Mouse (Mus musculus): Measurements from ENCODE around the gene Wdr20. TPM values are rescaled to one million over a fixed set of nuclear protein-coding genes. Genes with fewer than 3 reads are reported as not detected.
A peak's percentile ranks its signal among the peaks of the same experiment; 100 is the strongest.

Wdr20 gene
- total RNA-seq, 2 experiments from 2014 or later, result 38.8 to 44.3 TPM

DNA sequence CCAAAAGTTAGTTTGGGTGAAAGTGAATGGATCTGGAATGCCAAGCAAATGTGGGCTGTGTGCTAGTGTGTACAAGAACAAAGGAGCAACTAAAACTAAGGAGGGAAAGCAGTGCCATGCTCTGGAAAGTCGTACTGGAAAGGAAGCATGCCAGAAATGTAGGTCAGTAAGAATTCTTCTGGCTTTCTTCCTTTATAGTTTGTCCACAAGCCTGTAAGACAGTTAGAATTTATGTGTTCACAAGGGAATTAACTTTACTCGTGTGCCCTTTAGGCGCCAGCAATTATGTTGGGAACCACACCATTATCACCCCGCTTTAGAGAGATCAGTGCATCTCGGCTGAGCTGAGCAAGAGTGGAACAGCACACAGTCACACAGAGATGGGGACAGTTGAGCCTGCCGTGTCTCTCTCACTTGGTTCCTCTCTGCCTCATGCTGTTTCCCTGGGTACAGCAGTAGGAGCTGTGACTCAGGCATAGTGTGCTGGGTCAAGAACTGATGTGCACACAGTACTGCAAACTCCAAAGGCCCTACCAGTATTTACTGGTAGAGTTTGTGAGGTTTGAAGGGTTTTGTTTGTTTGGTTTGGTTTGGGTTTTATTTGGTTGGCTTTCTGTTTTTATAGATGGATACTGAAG is 32.0 kb downstream of the Wdr20 start:
- intact Hi-C loops (cut with DNase I), result no loop called here

DNA sequence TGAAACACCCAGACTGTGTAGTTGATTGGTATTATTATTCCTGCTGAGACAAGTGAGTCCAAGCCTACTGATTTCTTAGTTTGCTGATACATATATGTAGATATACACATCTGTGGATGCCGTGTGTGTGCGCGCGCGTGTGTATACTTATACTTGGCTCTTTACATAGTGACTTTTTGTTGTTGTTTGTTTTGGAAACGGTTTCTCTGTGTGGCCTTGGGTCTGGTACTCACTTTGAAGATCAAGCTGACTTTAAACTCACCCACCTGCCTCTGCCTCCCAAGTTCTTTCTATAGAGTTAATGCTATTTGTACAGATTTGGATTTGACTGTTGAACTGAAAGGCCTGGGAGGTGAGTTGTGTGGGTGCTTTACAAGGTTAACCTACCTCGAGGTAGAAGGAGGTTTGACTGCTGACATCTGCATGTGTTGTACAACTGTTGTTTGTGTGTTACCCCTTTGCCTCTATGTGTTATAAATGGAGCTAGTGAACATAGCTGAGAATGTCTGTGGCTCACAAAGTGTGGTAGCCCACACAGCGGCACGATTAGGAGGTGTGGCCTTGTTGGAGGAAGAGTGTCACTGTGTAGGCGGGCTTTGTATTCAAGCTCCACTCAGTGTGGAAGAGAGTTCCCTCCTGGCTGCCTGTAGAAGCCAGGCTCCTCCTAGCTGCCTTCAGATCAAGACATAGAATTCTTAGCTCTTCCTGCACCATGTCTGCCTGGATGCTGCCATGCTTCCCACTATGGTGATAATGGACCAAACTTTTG is 32.9 kb downstream of the Wdr20 start:
- intact Hi-C loops (cut with DNase I), result no loop called here
- DNase-seq (ENCODE audit: low spot score in 2 of 2), result peak in 1 of 2 experiments; percentile 53

More for the DNA sequence above, 32.0 kb downstream of the Wdr20 start:
- DNase-seq (ENCODE audit: low spot score in 2 of 2), result peak in 1 of 2 experiments; percentile 24

DNA sequence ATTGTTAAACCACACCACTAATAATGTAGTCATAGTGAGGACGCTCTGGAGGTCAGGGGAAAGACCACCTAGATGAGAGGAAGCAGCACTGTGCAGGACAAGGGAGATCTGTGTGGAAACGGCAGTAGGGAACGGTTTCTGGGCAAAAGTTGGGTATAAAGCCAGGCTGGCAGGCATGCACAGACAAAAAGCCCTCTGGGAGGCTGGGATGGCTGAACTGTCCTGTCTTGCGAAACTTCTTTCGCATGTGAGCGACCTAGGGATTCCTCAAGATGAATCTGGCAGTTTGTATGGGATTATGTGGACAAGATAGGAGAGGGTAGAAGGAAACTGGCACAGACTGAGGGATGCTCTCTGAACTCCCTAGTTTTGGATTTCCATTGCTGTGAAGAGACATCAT is 34.2 kb downstream of the Wdr20 start:
- DNase-seq (ENCODE audit: low spot score in 2 of 2), result no peak
- intact Hi-C loops (cut with DNase I), result no loop called here

DNA sequence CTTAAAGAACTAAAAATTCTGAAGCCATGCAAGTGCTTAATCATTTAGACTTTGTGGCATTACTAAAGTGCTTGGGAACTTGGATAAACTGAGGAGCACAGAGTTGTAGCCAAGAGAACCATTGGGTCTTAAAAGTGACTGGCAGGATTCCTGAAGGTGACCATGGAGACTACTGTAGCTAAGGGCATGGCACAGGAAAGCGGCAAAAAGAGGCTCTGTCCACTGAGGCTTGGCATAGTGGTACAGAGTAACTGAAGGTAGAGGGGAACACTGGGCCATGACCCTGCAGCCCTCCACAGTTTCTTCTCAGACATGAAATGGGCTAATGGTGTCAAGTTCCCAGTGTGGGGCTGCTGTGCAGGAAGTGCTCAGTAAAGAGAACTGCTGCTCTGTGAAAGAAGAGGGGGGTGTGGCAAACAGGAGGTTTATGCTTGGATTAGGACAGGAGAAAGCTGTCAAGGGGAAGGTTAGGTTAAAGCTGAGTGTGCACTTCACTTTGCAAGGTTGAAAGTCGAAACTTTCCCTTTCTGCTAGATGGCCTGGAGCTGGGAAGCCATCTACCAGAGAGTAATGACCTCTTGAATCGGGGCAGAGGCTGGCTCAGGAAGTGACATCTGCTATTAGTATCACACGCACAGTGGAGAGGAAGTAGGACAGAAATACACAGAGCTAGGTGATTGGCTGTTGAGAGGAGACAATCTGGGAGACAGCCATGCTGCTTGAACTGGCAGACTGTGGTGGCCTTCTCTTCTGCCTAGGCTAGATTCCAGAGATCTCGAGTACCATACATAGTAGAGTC is 38.1 kb downstream of the Wdr20 start:
- no peak for DNase-seq (ENCODE audit: low spot score in 2 of 2)
- intact Hi-C loops (cut with DNase I), result no loop called here

DNA sequence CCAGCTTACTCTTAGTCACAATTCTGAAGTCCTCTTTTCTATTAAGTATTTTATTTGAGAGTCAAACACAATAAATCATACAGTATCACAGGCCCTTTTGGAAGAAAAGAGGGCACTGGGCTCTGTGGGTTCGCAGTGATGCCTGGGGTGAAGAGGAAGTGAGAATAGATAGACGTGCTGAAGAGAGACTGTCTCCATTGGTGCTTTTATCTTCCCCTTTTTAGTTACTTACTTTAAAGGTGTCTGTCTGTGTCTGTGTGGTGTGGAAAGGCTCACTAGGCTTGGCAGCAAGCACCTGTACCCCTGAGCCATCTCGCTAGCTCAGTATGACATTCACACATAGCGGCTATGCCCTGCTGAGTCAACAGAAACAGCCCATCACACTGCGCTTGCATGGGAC is 40.1 kb downstream of the Wdr20 start:
- DNase-seq (ENCODE audit: low spot score in 2 of 2), result no peak
- intact Hi-C loops (cut with DNase I), result no loop called here

DNA sequence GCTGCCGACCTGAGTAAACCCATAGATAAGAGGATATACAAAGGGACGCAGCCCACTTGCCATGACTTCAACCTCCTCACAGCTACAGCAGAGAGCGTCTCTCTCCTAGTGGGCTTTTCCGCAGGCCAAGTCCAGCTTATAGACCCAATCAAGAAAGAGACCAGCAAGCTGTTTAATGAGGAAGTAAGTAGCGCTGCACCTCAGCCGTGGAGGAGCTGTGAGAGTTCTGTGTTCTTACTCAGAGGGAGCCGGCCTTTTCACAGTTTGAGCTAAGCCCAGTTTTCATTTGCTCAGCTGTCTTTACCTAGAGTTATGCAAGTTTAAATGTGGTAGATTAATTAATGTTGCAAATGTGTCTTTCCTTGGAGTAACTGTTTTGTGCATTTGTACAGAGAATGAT is 41.6 kb downstream of the Wdr20 start:
- no peak for DNase-seq (ENCODE audit: low spot score in 2 of 2)
- intact Hi-C loops (cut with DNase I), result no loop called here

DNA sequence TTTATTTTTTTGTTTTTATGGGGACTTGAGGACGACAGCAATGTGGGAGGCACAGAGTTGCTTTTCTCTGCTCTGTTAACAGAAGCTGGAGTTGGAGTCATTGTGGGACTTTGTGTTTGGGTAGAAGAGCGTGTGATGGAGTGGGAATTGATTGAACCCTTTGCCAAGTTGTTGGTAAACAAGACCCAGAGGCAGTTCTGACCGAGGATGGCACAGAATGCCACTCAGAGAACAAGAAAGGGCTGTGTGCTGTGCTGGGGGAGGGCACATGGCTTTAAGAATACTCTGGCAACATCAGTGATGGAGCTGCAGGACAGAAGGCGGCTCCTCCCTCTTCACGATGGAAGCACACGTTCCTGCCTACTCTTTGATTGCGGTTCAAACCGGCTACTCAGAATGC is 43.4 kb downstream of the Wdr20 start:
- intact Hi-C loops (cut with DNase I), result no loop called here
- DNase-seq (ENCODE audit: low spot score in 2 of 2), result peak in 1 of 2 experiments; percentile 49

DNA sequence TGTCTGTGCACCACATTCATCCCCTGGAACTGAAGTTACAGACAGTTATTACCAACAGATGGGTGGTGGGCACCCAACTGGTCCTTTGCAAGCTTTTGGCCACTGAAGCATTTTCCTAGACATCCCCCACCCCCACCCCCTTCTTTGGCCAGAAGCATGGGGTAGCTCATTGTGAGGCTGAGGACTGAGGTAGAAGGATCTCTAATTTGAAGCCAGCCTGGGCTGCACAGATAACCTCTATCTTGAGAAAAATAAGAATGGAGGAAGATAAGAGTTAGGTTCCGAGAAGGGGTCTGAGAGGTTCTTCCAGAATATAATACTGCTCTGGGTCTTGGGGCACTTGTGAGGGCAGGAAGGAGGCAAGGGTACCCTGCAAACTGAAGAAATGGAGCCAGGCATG is 44.5 kb downstream of the Wdr20 start:
- intact Hi-C loops (cut with DNase I), result no loop called here
- DNase-seq (ENCODE audit: low spot score in 2 of 2), result no peak

DNA sequence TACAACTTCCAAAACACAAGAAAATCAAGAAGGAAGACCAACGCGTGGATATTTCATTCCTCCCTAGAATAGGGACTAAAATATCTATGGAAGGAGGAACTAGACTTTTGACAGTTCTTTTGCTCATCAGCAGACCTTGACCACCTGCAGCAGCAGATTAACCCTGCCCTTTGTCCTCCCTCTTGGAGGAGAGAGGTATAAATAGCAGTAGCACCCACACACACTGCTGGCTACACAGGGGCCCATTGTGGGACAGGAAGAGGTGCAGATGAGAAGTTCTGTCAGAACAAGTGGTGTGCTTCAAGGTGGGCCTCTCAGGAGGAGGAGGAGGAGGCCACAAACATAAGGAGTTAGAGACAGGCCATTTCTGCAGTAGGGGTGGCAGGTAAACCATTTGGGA is 46.5 kb downstream of the Wdr20 start:
- DNase-seq (ENCODE audit: low spot score in 2 of 2), result no peak
- intact Hi-C loops (cut with DNase I), result no loop called here

DNA sequence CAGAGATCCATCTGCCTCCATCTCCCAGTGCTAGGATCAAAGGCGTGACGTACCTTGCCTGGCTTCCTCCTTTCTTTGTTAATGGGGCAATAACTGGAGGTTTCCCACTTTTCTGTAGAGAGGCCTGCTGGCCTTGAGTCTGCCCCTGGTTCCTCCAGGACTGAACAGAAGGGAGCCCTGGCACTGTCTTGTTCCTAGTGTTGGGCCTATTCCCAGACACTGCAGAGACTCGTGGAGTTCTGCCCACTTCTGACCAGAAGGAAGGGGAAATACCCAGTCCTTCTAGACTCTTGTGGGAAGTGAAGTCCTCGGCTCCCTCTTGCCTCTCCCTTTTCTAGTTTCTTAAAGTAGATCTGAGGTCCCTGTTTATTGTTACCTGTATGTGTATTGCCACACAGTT is 48.5 kb downstream of the Wdr20 start:
- intact Hi-C loops (cut with DNase I), result no loop called here
- peak in 1 of 2 experiments; percentile 49 for DNase-seq (ENCODE audit: low spot score in 2 of 2)

DNA sequence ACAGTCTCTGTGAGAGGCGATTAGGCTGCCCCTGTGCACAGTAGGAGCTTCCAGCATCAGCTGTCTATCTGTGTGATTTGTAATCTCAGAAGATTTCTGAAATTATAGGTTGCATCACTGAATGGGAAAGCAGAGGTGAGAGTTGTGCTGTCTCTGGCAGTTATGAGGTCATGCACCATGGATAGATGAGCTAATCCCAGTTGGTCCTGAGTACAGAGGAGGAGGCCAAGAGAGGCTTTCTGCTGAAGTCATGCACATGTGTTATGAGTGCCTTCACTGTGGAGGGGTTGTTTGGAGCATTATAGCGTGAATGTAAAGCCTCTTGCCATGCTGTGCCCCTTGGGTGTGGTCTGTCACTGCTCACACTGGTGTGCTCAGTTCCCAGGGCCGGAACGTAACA is 52.8 kb downstream of the Wdr20 start:
- intact Hi-C loops (cut with DNase I), result no loop called here
- DNase-seq (ENCODE audit: low spot score in 2 of 2), result no peak

DNA sequence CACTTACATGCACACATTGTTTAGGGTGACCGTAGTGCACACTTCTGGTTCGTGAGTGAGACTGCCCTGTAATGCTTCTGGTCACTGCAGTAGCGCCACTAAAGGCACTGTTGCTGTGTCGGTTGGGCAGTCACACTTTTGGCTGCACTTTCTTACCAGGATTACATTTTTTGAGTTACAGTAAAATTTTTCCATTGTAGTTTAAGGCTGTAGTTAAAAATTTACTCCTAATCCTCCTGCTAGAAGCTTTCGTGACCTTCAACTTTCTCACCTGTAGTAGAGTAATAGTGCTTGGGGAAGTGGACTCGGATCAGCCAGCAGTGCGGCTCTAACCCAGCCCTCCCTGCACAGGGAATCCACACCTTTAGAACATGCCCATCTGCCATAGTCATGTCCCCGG is 53.3 kb downstream of the Wdr20 start:
- DNase-seq (ENCODE audit: low spot score in 2 of 2), result no peak
- intact Hi-C loops (cut with DNase I), result no loop called here

DNA sequence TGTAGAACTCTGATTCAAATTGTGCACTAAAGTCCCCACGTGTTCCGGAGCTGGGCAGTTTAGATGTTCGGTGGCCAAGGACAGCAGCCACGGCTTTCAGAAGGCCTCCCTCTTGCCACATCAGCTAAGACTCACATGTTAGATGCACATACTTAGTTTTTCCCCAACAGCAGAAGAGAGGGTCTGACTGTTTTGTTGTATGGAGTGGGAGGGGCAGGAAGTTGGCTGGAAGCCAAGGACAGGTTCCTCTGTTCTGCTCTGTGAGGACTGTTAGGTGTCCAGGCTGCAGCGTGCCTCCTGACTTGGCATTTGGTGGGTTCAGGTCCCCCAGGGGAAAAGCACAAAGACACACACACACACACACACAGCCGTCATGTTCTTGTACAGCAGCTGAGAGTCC is 57.3 kb downstream of the Wdr20 start:
- intact Hi-C loops (cut with DNase I), result no loop called here
- no peak for DNase-seq (ENCODE audit: low spot score in 2 of 2)

DNA sequence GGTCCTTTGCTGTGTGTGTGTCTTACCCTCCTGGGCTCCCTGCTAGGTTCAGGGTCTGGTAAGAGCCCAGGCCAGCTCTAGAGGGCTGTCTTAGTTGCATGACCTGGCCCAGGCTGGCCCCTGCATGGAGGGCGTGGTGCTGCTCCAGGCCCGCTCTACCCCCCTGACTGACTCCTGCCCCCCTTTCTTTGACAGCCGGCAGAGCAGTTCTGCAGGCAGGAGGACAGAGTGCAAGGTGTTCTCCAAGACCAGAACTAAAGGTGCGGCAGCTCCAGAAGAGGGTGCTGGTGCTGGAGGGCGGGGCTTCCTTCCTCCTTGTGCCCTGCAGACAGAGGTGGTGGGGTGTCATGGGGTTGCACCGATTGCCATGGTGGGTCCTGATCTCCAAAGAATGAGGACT is 59.0 kb downstream of the Wdr20 start:
- DNase-seq (ENCODE audit: low spot score in 2 of 2), result no peak
- intact Hi-C loops (cut with DNase I), result no loop called here

DNA sequence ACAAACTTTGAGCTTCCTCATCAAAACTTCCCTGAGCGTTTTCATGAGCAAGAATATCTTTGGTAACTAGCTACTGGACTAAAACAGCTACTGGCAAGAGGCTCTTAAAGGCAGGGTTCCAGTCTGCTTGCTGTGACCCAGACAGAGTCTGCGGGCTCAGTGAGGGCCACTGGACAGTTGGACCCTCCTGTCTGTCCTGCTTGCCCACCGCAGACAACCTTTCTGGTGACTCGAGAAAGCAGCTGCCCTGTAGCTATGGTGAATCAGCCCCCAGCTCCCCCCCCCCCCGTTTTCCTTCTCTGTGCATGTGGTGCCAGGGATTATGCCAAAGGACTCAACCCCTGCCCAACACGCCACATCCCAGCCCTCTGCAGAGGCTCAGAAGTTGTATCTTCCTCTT is 59.5 kb downstream of the Wdr20 start:
- intact Hi-C loops (cut with DNase I), result no loop called here
- DNase-seq (ENCODE audit: low spot score in 2 of 2), result no peak

DNA sequence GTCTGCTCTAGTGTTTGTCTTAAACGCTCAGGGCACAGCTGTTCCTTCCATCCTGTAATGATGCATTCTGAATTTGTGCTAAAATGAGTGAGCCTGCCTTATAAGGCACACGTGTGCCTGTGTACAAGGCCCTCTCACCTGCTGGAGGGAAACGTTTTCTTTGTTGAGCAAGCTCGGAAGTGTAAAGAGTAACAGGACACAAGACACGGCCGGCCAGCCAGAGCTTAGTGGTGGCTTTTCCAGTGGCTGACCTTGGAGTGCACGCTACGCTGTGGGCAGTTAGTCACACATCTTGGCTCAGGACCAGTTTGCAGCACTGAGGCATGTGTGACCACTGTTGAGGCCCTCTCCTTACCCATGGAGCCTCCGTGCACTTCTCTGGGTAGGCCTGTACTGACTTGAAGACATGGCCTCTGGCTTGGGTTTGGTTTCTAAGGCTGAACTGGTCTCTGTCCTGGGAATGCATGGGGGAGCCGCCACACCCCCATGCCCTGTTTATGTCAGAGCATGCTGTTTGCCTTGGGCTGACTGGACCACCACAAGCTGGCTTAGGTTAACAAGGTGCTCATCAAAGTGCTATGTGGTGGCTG is 60.2 kb downstream of the Wdr20 start:
- intact Hi-C loops (cut with DNase I), result no loop called here
- DNase-seq (ENCODE audit: low spot score in 2 of 2), result no peak

DNA sequence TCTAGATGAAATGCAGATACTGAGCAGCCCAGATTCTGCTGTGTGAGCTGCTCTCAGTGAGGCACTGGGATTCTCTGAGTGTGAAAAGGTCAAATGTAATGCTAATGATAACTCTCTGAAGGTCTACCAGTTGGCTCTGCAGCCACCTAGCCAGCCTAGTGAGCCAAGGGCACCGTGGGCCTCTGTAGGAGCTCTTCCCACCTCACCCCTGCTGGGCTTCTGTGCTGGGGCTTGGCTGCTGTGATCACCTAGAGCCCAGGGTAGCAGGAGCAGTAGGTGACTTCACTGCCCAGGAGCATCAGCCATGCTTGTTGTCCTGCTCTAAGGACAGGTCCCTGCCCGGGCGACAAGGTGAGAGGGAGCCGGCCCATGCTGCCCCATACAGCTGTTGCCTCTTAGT is 61.5 kb downstream of the Wdr20 start:
- no peak for DNase-seq (ENCODE audit: low spot score in 2 of 2)
- intact Hi-C loops (cut with DNase I), result no loop called here

DNA sequence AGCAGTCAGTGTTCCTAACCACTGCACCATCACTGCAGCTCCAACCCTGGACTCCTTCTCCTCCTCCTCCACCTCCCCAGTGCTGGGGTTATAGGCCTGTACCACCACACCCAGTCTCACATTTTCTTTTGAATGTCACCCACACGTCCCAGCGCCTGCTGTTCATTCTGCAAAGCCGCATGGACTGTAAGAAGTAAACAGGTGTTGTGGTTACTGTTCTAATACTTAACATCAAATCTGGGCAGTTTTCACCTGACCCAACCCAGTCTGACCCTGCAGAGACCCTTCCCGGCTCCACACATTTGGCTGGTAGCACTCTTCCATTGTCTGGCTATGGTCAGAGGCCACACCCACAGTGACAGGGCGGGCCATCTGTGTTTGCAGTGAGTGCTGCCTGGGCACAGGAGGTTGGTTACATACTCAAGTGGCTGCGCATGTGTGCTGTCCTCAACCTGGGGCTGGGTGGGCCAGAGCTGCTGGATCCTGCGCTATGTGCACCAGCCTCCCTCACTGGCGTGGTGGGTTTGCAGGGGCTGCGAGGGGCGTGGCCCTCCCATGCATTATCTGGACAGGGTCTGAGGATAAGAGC is 64.2 kb downstream of the Wdr20 start:
- intact Hi-C loops (cut with DNase I), result no loop called here
- no peak for DNase-seq (ENCODE audit: low spot score in 2 of 2)

DNA sequence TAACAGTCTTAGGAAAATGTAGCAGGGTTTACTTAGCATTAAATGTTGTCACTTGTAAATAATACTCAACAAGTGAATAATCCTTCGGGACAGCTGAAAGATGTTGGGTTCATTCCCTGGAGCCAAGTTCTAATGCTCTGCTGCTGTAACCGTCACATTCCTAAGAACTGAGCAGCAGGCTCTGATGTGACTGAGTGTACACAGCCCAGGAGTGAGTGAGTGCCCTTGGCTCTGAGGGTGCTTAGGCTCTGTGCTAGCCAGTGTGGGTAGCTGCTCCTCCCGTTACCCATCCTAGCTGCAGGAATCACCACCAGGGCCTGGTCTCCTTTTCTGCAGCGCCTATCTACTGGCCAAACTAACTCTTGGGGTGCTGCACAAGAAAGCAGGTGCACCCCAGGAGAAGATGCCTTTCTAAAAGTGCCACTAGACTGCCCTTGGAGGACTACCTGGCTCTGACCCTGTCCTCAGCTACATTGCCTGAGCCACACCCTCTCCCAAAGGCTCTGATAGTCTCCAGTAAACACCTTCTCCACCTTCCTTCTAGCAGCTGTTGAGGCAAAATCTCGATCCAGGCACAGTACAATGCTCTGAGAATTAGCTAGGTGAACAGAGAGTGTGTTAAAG is 65.0 kb downstream of the Wdr20 start:
- intact Hi-C loops (cut with DNase I), result no loop called here
- no peak for DNase-seq (ENCODE audit: low spot score in 2 of 2)

DNA sequence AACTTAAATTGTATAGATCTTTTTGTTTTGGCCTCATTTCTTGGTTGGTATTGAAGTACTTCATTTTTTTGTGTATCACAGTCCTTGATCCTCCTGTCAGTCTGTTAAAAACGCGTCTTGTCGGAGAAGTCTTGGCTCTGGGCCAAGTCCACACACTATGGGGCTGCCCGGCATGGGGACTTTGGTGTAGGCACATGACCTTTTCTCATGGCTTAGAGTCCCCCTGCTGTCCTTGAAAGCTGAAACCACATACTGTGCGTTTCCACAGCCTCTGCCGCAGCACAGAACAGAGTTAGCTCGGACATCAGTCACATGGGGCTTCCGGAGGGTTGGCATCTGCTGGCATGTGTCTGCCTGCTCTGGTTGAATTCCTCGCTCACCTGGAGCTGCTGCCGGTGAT is 66.5 kb downstream of the Wdr20 start:
- intact Hi-C loops (cut with DNase I), result no loop called here
- no peak for DNase-seq (ENCODE audit: low spot score in 2 of 2)

All from left cerebral cortex, postnatal 25 days (tissue).